Mouse (Mus musculus): Measurements from ENCODE around the gene Clasp2.
"Not testable (repeated sequence)": the region's sequence is repeated elsewhere in the genome, so short reads cannot be mapped to it uniquely, and the experiment has no call there.

Gene Clasp2

DNA sequence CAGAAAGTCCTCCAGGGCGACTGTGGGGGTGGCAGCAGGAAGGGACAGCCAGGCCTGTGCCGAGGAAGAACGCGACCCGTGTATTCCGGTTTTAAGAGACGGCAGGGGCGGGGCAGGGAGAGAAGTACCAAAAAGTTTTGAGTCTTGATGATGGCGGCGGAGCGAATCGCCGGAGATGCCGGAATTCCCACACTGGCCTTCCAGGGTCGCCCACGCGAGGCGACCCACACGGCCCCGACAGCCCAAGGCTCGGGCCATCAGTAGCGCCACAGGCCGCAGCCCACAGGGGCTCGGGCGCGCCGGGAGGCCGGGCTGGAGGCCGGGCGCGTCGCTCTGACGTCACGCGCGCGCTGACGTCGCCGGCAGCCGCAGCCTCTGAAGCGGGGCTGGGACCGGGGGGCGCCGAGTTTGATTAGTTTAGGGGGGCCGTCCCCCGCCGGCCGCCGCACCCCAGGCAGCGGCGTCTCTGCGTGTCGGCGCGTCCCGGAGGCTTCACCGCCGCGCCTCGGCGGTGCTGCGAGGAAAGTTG, at the start of gene Clasp2:
TSS of gene Clasp2 (plus strand) at position 366 of the 529 bp plus-strand sequence.
- DNase-seq: peak; percentile 82 to 90

DNA sequence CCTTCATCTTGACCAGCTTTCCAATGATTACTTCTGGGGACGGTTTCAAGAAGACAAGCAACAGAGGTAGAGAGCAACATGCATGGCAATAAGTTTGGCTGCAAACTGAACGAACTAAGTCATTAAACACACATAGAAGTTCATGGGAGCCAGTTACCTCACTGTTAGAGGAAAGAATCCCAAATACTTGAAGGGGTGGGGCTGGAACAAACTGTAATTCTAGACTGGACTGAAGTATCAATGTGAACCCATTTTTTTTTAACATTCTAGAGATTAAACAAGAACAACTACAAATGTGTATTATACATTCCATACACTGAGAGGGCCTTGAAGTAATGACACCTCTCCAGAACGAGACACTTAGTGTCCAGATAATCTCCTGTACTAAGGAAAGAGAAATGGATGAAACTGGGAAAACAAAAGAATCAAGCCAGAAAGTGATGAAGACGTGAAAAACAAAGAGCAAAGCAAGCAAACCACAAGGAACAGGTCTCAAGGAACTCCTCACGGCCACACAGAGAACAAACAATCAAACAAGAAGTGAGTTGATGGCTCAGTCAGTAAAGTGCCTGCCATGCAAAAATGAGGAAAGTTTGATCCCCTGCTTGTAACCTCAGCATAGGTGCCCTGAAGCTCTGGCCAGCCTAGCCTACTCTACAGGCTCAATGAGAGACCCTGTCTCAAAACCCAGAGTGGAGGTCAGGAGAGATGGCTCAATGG, 39.7 kb upstream of the Clasp2 start:
- no peak for DNase-seq

DNA sequence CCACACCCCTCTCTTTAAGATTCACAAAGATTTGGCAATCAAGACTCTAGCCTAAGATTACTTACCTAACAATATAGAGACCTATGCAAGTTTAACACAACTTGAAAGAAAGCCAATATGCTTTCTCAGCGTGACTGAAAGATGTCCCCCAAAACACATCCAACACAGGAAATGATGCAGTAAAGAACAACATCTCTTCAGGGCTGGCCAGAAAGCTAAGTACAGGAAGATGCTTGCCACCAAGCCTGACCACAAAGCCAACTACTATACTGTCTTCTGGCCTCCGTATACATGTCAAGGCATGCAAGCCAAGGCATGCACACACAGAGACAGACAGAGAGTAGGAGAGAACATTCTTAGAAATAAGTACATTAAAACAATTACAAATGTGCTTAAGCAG, 35.2 kb upstream of the Clasp2 start:
- no peak for DNase-seq

DNA sequence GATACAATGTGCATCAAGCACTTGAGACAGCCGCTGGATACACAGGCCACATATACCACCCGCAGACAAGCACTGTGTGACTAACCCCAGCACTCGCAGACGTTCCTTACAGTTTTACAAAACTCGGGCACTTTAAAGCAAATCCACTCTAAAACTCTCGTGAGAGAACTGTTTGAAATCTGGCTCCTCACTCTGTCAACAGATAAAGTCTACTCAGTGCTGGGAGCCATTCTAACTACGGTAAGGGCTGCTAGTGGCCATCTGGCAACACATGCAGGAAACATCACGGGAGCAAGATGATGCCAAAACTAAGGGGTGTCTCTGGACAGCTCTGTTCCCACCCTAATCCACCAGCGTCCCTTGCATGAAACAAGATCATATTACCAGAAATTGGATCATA, 34.4 kb upstream of the Clasp2 start:
- DNase-seq: no peak

DNA sequence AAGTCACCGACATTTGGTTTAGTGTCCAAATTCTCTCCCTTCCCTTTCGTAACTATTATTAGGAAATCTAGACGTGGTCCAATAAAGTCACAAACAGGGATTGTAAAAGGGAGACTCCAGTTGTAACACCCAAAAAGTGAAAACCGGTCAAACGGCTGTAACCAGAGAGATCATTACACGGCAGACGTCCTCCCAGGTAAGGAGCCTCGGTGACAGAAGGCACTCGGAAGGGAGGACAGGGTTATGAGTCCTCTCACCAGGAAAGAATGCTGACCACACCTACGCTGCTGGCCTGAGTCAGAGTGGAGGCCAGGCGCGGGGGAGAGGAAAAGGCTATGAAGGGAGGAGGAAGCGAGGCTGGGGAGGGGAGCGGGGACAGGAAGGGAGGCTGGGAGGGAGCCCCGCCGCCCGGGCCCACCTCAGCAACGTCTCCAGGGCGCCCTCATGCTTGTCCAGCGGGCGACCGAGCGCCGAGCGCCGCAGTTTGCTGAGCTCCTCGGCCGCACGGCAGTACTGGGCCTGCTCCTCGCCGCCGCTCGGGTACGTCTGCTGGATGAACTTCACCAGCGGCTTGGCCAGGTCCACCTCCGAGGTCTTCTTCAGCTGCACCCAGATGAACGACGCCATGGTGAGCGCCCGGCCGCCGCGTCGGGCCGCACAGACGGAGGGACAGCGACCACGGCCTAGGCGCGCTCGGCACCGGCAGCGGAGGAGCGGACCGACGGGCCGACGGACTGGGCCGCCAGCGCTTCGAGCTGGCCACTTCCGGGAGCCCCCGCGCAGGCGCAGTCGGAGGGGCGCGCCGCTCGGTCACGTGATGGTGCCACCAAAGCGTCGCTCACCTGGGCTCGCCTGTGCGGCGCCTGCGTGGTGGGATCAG, 33.6 kb upstream of the Clasp2 start, which contains the start of gene Pdcd6ip:
TSS of gene Pdcd6ip (minus strand) at position 779 of the 880 bp plus-strand sequence.
- peak; percentile 94 to 96 for DNase-seq

DNA sequence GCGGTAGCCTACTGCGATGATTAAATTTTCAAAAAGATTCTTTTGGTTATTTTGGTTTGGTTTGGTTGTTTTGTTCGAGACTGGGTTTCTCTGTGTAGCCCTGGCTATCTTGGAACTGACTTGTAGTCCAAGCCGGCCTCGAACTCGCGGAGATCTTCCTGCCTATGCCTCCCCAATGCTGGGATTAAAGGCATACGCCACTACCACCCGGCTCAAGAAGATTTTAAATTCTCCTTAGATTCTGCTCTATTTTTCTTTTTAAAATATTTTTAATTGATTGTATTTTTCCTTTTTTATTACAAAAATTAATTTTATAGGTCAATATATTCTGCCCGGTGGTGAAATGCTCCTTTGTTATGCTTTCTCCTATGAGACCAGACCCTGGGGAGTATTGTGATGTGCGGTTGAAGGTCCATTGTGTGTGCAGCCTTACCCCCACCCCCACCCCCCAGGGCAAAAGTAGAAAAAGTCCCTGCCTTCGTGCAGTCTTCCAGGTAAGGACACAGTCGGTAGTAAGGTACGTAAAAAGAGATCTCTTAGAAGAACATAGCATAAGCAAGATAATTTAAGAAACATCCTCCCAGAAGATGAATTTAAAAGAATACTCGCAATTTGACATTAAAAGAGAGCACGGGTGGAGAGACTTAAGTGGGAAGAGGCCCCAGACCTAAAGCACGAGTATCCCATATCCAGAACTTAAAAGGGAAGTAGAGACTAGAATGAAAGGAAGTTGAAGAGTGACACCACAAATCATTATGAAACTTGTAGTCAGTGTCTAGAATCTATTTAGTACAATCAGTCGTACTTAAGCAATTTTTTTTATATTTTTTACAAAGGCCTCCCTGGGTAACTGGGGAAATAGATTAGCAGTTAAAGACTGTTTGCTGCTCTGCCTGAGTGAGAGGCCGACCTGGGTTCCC, 32.7 kb upstream of the Clasp2 start:
- DNase-seq: no peak

DNA sequence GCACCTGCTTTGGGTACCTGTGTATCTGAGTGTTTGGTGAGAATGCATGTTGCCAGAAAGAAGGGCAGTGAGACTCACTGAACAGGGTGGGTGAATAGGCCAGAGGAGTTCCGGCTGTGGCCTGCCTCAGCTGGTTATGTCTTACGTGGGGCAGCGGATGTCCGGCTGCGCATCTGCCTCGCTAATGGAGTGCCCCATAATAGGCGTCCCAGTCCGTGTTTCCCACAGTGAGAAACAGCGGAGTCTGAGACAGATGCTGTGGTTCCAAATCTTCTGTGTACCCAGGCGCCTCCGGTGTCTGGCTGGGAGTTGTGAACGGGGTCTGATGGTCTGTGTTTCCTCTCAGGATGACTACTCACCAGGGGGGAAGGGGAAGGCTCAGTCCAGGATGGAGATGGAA, 30.4 kb upstream of the Clasp2 start:
- no peak for DNase-seq

DNA sequence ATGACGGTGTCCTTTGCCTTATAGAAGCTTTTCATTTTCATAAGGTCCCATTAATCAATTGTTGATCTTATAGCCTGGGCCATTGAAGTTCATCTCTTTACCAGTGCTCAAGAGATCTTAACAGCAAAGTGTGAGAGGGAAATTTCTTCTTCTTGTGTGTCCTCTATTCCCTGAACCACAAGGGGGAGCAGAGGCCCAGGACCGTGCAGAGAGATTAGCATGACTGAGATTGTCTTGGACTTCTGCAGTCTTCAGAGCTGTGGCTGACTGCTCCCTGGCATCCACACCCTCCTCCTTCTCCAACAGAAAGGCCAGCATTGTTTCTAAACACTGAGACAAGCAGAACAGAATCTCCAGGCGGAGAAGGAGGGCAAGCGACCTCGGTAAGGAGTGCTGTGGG, 22.2 kb upstream of the Clasp2 start:
- peak; percentile 56 to 70 for DNase-seq

DNA sequence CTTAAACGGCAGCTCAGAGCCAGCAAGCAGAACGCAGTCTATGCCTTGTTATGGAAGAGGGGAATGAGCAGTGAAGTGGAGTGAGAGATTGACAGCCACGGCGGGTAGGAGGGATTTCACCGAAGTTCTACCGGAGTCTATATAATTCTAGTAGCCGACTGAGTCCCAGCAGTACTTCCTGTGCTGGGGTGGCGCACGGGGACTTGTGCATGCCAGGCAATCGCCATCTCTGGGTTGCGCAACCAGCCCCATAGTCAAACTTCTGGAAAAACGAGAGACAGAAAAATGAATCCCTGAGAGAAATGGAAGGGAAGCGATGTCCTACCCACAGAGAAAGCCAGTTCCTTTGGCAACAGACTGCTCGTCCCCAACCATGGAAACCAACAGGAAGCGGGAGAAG, 16.6 kb upstream of the Clasp2 start:
- DNase-seq: no peak

DNA sequence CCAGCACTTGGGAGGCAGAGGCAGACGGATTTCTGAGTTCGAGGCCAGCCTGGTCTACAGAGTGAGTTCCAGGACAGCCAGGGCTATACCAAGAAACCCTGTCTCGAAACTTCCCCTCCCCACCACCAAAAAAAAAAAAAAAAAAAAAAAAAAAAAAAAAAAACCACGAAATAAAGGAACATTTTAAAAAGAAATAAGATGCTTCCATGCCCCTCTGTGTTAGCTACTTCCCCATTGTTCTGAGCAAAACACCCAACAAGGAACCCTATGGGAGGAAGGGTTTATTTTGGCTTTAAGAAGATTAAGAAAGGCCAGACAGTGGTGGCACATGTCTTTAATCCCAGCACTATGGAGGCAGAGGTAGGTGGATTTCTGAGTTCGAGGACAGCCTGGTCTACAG, 15.7 kb upstream of the Clasp2 start:
- DNase-seq: not testable (repeated sequence)

DNA sequence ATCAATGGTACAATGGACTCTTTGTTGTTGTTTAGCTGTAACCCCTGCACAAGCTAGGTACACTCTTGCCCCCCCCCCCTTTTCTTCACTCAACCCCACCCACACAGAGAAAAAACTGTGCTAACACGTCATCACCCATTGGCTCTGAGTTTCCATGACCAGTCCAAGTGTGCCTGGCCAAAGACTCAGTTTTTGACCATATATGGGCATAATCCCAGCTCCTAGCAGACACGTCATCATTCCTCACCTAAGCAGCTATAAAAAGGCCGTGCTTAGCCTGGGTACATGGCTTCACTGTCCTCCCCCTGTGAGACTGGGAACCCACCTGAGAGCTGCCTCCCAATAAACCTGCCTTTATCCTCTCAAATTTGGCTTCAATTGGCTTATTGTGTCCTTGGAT, 15.1 kb upstream of the Clasp2 start:
- DNase-seq: no peak

DNA sequence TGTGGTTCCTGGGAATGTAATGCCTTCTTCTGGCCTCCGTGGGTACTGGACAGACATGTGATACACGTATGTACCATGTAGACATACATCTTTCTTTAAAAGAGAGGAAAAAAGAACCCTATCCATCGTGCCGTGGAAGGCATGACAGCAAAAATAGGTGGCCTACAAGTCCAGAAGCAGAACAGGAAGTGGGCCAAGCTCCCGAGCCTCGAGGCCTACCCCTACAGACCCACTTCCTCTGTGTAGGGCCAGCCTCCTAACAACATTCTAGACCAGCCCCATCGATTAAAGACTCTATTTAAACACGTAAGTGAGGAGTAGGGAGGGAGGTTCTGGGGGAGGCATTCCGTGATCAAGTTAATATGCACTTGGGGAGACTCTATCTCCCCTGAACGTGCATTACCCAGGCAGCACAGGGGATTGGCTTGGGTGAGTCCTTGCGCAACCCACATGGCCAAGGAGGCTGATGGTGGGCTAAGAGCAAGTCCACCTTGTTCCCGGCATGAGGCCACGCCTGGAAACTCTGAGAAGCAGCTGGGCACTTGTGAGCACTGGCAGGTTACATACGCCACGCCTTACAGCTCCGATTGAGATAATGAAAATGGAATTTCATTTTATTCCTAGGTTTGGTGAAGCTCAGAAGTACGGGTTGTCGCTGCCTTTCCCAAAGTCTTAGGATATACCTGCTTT, 14.1 kb upstream of the Clasp2 start:
- DNase-seq: no peak

DNA sequence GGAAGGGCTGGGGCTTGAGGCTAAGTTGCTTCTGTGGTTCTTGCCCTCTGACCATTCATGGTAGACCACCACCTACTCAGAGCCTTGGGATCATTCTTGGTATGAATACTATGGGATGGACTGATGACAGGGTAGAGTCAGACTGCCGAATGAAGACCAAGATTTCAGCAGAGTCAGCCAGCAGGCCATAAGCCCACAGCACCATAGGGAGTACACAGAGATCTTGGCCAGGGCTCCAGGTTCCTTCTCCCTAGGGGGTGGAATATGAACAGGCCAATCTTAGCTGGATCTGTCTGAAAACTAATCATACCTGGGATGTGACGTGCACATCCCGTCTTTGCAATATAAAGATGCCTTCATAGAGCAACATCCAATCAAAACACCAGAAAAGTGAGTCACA, 9.7 kb upstream of the Clasp2 start:
- DNase-seq: no peak

DNA sequence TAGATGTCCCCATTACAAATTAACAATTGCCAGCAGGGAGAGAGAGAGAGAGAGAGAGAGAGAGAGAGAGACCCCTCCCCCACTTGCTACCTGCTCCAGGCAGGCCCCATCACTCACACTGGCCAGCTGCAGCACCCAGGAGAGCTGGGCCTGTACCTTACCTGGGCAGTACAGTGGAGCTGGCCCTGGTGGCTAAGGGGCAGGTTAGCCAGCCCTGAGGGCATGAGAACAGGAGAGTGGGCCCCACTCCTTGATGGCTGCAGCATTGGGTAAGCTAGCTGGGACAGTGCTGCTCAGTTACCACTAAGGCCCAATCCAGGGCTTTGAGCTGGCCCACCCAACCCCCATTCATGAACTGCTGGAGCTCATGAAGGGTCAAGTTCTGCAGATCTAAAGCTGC, 5.4 kb upstream of the Clasp2 start:
- no peak for DNase-seq

DNA sequence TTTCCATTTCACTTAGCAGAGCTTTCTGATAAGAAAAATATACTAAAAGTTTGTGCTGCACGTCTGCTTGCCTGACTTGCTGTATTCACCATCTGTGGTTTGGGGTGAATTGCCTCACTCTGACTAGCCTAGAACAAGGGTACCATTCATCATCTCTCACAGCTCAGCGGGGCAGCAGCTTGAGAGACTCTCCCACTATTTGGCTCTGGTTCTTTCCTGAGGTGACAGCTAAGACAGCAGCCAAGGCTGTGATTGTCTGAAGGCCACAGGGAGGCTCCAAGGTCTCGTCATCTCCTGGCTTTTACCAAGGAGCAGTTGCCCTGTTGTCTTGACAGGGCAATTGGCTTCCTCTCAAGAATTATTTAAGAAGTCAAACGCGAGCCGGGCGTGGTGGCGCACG, 3.3 kb upstream of the Clasp2 start:
- DNase-seq: no peak

DNA sequence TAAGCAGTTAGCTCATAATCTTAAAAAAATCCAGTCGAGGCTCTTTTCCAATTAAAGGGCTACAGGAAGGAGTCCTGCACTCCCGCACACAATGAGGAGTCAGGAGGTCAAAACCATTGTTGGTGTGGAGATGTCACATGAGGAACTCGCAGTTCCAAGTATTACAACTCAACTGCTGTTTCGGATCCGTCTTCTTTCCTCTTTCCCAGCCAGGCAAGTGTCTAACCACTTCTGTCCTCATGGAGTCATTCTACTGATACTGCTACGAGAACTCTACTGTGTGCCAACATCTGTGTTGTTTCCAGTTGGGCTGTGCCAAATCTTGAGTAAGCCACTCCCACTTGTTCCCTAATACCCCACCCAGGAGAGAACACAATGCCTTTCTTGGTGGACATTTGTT, 2.3 kb upstream of the Clasp2 start:
- DNase-seq: peak in 1 of 2 experiments; percentile 38

DNA sequence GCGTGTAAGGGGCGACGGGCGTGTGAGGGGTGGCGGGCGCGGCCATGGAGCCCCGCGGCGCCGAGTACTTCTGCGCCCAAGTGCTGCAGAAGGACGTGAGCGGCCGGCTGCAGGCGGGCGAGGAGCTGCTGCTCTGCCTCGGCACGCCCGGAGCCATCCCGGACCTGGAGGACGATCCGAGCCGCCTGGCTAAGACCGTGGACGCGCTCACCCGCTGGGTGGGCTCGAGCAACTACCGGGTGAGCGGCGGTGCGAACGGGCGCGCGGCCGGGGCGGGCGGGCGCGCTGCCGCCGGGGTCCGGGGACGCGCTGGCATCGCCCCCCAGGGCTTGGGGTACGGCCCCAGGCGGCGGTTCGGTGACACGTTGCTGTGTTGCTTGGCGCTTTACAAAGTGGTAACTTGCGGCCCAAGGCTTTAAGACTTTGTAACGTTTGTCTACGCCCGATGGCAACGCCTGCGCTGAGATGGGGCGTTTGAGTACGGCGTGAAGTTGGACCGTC, 414 bp downstream of the Clasp2 start:
- DNase-seq: peak; percentile 68 to 77

DNA sequence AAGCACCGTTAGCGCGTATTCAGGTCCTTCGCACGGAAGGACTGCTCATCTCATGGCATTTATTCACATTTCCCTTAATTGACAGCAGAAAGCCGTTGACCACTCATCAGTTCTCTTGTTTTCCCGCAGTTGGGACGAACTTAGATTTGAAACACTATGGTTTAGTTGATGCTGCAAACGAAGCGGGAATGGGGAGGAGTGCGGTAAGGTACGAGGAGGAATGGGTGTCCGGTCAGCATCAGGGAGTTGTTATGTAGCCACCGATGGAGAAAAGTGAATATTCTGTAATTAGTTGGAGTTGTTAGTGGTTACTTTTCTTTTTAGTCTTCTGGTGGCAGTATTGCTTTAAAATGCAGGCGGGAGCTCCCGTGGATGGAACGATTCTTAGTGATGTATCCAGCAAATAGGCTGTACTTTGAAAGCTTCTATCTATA, 1.1 kb downstream of the Clasp2 start:
- peak; percentile 31 to 51 for DNase-seq

DNA sequence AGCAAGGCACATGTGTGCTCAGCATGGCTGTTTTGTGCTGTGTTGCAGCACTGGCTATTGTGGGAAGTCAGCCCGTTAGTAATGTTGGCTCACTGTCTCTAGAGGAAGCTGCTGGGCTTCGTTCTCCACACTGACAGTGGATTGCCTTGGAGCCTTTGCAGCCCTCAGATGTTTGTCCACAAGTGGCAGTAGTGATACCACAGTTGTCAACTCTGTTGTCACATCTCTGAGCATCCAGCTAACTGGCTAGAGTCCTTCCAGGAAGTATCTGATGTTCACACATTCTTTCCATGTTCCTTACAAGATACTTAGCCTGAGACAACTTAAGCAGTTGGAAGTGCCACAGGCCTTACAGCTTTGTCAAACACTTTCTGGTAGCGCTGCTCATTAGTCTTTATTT, 2.0 kb downstream of the Clasp2 start:
- DNase-seq: no peak

DNA sequence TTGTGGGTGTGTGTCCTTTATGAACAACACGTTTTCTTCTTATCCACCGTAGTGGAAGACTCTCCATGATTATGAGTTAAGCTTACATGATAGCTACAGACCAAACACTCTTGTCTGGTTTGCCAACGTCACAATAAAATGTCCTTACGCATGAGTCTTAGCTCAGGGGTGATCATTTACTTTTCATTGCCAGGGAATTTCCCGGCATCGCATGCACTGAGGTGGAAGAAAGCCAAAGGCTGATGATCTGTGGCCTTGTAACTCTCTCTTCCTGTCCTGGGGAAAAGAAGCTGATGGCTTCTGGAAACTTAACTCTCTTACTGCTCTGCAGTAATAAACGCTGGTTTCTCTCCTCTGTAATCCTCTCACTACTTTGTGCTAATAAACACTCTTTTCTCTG, 8.1 kb downstream of the Clasp2 start:
- peak; percentile 29 to 50 for DNase-seq

DNA sequence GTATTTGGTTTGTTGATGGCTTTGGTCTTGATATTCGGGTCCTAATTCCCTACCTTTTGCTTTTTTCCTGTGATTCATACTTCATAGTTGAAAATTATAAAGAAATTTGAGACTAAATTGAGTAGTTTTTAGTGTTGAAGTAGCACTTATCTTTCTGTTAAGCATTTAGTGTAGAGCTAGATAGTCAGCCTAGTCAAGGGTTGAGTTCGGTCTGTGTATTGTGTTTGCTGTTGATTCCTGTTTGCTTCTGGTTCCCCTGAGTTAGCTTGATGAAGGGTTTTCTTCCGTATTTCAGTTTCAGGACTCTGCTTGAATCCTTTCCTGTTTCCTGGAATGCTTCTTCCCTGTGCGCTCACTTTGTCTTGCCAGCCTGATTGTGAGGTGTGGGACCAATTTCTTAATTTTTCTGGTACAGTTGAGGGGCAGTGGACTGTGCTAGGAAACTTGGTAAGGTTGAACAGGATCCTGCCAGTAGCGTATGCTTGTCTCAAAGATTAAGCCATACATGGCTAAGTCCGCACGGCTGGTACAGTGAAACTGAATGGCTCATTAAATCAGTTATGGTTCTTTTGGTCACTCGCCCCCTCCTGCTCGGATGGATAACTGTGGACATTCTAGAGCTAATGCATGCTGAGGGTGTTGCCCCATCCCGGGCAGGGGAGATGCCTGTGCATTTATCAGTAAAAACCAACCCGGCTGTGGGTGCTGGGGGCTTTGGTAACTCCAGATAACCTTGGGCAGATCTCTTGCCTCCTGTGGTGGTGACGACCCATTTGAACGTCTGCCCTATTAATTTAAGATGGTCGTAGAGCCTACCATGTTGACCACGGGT, 14.8 kb downstream of the Clasp2 start:
- DNase-seq: peak in 1 of 2 experiments; percentile 21
